Mouse (Mus musculus): Measurements from ENCODE around the gene Scaf1. TPM values are rescaled to one million over a fixed set of nuclear protein-coding genes. Genes with fewer than 3 reads are reported as not detected.
A peak's percentile ranks its signal among the peaks of the same experiment; 100 is the strongest.

Scaf1 gene
- polyA plus RNA-seq, 1 experiment, result 25.1 TPM

DNA sequence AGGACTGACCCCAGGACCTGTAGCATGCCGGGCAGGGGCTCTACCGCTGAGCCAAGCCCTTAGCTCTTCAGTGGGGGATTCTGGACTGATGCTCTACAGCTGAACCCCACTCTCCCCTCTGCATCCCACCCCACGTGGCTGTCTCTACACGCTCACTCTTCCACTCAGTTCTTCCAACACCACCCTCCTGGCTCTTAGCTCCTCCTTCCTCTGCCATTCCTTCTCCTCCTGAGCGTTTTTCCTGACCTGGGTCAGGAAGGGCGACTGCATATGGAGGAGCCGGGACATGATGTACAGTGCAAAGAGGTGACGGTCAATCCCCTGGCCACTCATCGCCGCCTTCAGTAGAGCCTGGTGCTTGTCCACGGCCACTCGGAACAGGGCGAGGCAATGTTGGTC lies 55.7 kb downstream of the Scaf1 start:
- Histone ChIP-seq H3K4me3 (ENCODE audit: control insufficient read depth, low read depth, low read length) (no peak overlapping the region), H3K36me3 (ENCODE audit: control insufficient read depth, insufficient read depth, low read length) (no peaks in the 10 kb centered on the region), H3K27ac (ENCODE audit: control insufficient read depth, insufficient read depth, low read depth, low read length) (no peak overlapping the region), H3K27me3 (ENCODE audit: control insufficient read depth, insufficient read depth, low read length) (no peaks in the 10 kb centered on the region), H3K4me1 (ENCODE audit: control insufficient read depth, insufficient read depth, low read length) (no peaks in the 10 kb centered on the region)
- TF ChIP-seq POLR2A (IDR thresholded peaks at IDR 0.05; ENCODE audit: control insufficient read depth, low read depth, low read length), result no peak
- TF ChIP-seq CTCF (IDR thresholded peaks at IDR 0.05; ENCODE audit: control insufficient read depth, insufficient read depth, insufficient replicate concordance, low read depth, low read length), result no peak

DNA sequence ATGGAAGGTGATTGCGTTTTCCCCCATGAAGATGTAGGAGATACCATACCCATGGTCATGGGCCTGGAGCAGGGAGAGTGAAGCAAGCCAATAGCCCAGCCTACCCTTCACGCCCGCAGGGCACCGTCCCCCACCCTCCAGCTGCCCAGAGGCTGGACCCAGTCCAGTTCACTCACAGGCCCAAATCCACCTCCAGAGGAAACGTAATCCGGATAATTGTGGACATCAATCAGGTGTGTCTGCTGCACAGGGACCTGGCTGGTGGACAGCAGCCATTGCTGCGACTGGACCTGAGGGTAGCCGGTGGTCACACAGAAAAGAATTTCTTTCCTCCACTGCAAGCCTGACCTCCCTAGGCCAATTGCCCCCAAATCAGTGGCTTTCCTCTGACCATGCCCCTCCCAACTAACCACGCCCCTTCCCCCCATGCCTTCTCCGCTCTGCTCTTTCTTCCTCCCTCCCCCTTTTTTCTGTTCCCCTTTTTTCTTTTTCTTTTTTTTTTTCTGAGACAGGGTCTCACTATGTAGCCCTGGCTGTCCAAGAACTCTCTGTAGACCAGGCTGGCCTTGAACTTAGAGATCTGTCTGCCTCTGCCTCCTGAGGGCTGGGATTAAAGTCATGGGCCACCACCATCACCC lies 56.2 kb downstream of the Scaf1 start:
- Histone ChIP-seq H3K27ac (ENCODE audit: control insufficient read depth, insufficient read depth, low read depth, low read length) (no peak overlapping the region), H3K27me3 (ENCODE audit: control insufficient read depth, insufficient read depth, low read length) (no peaks in the 10 kb centered on the region), H3K36me3 (ENCODE audit: control insufficient read depth, insufficient read depth, low read length) (no peaks in the 10 kb centered on the region), H3K4me3 (ENCODE audit: control insufficient read depth, low read depth, low read length) (no peak overlapping the region), H3K4me1 (ENCODE audit: control insufficient read depth, insufficient read depth, low read length) (no peaks in the 10 kb centered on the region)
- TF ChIP-seq CTCF (IDR thresholded peaks at IDR 0.05; ENCODE audit: control insufficient read depth, insufficient read depth, insufficient replicate concordance, low read depth, low read length) (no peak), POLR2A (IDR thresholded peaks at IDR 0.05; ENCODE audit: control insufficient read depth, low read depth, low read length) (no peak)

DNA sequence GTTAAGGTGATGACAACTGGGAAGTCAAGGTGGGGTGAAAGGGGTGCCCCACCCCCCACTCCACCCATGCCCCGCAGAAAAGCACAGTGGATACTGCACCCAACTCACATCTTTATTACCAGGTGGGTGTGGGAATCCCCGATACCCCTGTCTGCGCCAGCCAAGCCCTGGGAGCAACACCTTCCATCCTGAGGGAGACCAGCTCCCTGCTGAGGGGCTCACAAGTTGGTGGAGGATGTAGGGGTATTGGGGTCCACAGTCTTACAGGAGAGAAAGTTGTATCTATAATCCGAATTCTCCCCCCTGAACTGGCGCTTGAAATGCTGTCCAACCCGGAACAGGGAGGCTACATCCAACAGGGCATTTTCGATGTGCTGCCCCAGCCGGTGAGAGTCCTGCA lies 56.9 kb downstream of the Scaf1 start:
- Histone ChIP-seq H3K36me3 (ENCODE audit: control insufficient read depth, insufficient read depth, low read length) (no peaks in the 10 kb centered on the region), H3K4me3 (ENCODE audit: control insufficient read depth, low read depth, low read length) (no peak overlapping the region), H3K27ac (ENCODE audit: control insufficient read depth, insufficient read depth, low read depth, low read length) (no peak overlapping the region), H3K4me1 (ENCODE audit: control insufficient read depth, insufficient read depth, low read length) (no peaks in the 10 kb centered on the region), H3K27me3 (ENCODE audit: control insufficient read depth, insufficient read depth, low read length) (no peaks in the 10 kb centered on the region)
- TF ChIP-seq CTCF (IDR thresholded peaks at IDR 0.05; ENCODE audit: control insufficient read depth, insufficient read depth, insufficient replicate concordance, low read depth, low read length), result no peak
- no peak for TF ChIP-seq POLR2A (IDR thresholded peaks at IDR 0.05; ENCODE audit: control insufficient read depth, low read depth, low read length)

DNA sequence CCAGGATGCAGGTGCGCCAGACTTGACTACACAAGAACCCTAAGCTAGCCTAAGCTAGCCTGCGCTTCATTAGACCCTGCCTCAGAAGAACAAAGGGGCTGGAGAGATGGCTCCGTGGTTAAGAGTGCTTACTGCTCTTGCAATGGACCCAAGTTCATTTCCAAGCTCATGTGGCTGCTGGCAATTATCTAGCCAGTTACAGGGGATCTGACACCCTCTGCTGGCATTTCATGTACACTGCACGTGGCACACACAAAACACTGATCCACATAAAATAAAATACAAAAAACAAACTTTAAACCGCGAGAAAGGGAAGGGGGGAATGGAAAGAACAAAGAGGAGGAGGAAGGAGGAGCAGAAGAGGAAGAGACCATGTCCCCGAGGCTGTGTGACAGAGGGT lies 58.0 kb downstream of the Scaf1 start:
- no peak overlapping the region for H3K4me3 ChIP-seq (ENCODE audit: control insufficient read depth, low read depth, low read length)
- no peak overlapping the region for H3K27ac ChIP-seq (ENCODE audit: control insufficient read depth, insufficient read depth, low read depth, low read length)
- no peaks in the 10 kb centered on the region for H3K36me3 ChIP-seq (ENCODE audit: control insufficient read depth, insufficient read depth, low read length)
- peak; percentile 7; the same call in 1 of the 2 replicates for TF ChIP-seq CTCF (IDR thresholded peaks at IDR 0.05; ENCODE audit: control insufficient read depth, insufficient read depth, insufficient replicate concordance, low read depth, low read length)
- no peak for TF ChIP-seq POLR2A (IDR thresholded peaks at IDR 0.05; ENCODE audit: control insufficient read depth, low read depth, low read length)
- H3K27me3 ChIP-seq (ENCODE audit: control insufficient read depth, insufficient read depth, low read length), result no peaks in the 10 kb centered on the region
- H3K4me1 ChIP-seq (ENCODE audit: control insufficient read depth, insufficient read depth, low read length), result peaks cover under 1% of the 10 kb centered on the region

DNA sequence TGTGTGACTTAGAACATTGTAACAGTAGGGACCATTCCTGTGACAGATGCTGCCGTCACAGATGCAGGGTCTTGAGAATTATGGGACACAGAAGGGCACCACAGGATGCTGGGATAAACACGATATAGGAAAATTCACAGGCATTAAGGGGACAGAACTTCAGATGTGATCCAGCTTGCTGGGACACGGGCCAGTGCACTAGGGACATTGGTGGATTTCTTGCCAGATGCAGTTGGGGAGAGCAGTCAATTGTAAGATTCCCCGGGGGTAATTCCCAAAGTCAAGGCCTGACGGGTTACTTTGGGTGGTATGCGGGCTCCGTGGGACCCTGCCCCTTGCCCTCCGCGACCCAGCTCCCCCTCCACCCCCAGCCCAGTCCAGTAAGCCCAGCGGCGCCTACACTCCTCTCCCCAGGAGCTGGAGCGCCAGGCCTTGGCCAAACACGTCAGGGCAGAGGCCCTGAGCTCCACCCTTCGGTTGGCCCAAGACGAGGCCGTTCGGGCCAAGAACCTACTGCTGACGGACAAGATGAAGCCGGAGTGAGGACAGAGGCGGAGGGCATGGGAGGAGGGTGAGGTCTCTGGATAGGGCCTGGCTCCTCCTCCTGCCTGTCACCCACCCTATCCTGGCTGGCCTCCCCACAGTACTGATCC lies 58.9 kb downstream of the Scaf1 start:
- H3K27me3 ChIP-seq (ENCODE audit: control insufficient read depth, insufficient read depth, low read length), result no peaks in the 10 kb centered on the region
- peaks cover 5% of the 10 kb centered on the region for H3K4me1 ChIP-seq (ENCODE audit: control insufficient read depth, insufficient read depth, low read length)
- no peak overlapping the region for H3K4me3 ChIP-seq (ENCODE audit: control insufficient read depth, low read depth, low read length)
- no peaks in the 10 kb centered on the region for H3K36me3 ChIP-seq (ENCODE audit: control insufficient read depth, insufficient read depth, low read length)
- TF ChIP-seq CTCF (IDR thresholded peaks at IDR 0.05; ENCODE audit: control insufficient read depth, insufficient read depth, insufficient replicate concordance, low read depth, low read length) (no peak), POLR2A (IDR thresholded peaks at IDR 0.05; ENCODE audit: control insufficient read depth, low read depth, low read length) (no peak)
- H3K27ac ChIP-seq (ENCODE audit: control insufficient read depth, insufficient read depth, low read depth, low read length), result no peak overlapping the region

DNA sequence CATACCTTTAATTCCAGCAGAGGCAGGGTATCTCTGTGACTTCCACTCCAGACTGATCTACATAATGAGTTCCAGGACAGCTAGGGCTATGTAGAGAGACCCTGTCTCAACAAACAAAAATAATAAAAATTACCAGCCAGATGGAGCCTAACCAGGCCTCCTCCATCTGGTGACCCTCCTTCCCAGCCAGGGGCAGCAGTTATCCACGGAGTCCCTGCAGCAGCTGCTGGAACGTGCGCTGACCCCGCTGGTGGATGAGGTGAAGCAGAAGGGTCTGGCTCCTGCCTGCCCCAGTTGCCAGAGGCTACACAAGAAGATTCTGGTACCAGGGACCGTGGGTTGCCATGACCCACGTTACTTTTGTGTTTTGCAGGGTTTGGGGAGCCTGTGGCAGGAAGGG lies 59.9 kb downstream of the Scaf1 start:
- no peak for TF ChIP-seq CTCF (IDR thresholded peaks at IDR 0.05; ENCODE audit: control insufficient read depth, insufficient read depth, insufficient replicate concordance, low read depth, low read length)
- no peak for TF ChIP-seq POLR2A (IDR thresholded peaks at IDR 0.05; ENCODE audit: control insufficient read depth, low read depth, low read length)
- H3K4me3 ChIP-seq (ENCODE audit: control insufficient read depth, low read depth, low read length), result no peak overlapping the region
- H3K27ac ChIP-seq (ENCODE audit: control insufficient read depth, insufficient read depth, low read depth, low read length), result no peak overlapping the region
- no peaks in the 10 kb centered on the region for H3K27me3 ChIP-seq (ENCODE audit: control insufficient read depth, insufficient read depth, low read length)
- H3K4me1 ChIP-seq (ENCODE audit: control insufficient read depth, insufficient read depth, low read length), result peaks cover 11% of the 10 kb centered on the region
- no peaks in the 10 kb centered on the region for H3K36me3 ChIP-seq (ENCODE audit: control insufficient read depth, insufficient read depth, low read length)

DNA sequence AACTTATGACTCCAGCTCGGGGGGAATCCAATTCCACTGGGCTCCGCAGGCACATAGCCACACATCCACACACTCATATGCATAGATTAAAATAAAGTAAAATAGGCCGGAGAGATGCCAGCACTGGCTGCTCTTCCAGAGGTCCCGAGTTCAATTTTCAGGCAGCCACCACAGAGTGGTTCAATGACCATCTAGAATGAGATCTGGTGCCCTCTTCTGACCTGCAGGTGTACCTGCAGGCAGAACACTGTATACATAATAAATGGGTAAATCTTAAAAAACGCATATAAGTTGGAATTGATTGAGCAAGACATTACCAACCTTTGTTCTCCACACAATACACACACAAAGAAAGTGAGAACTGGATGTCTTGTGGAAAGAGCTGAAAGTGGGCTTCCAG lies 60.5 kb downstream of the Scaf1 start:
- no peak overlapping the region for H3K4me3 ChIP-seq (ENCODE audit: control insufficient read depth, low read depth, low read length)
- peaks cover 11% of the 10 kb centered on the region for H3K4me1 ChIP-seq (ENCODE audit: control insufficient read depth, insufficient read depth, low read length)
- TF ChIP-seq POLR2A (IDR thresholded peaks at IDR 0.05; ENCODE audit: control insufficient read depth, low read depth, low read length) (no peak), CTCF (IDR thresholded peaks at IDR 0.05; ENCODE audit: control insufficient read depth, insufficient read depth, insufficient replicate concordance, low read depth, low read length) (no peak)

More for the DNA sequence above, 60.5 kb downstream of the Scaf1 start:
- Histone ChIP-seq H3K27ac (ENCODE audit: control insufficient read depth, insufficient read depth, low read depth, low read length) (no peak overlapping the region), H3K27me3 (ENCODE audit: control insufficient read depth, insufficient read depth, low read length) (no peaks in the 10 kb centered on the region), H3K36me3 (ENCODE audit: control insufficient read depth, insufficient read depth, low read length) (no peaks in the 10 kb centered on the region)

Data from testis, adult 2 months (tissue).